Mouse (Mus musculus): Measurements from ENCODE around the gene Tgif2.

GRCm38 (mm10) chr2:156903367-156903766 lies 63.6 kb downstream of the Tgif2 start:
- TF ChIP-seq POLR2A (IDR thresholded peaks at IDR 0.05; ENCODE audit: borderline replicate concordance, extremely low read depth, low read depth, low read length), result no peak
- no peak for TF ChIP-seq CTCF (IDR thresholded peaks at IDR 0.05; ENCODE audit: insufficient read depth, low read length)
